Mouse (Mus musculus): ENCODE data around the gene Dnaja3.

Dnaja3 gene

GRCm38 (mm10) chr16:4725780-4726527 is 86.2 kb downstream of the Dnaja3 start, which contains the start of gene Hmox2:
Gene Hmox2 (plus strand): TSS chr16:4726361.
- DNase-seq, result peak; percentile 96 to 97

GRCm38 (mm10) chr16:4726528-4727128 is 86.8 kb downstream of the Dnaja3 start:
- DNase-seq, result no peak

GRCm38 (mm10) chr16:4727526-4727925 is 87.7 kb downstream of the Dnaja3 start:
- DNase-seq, result no peak

GRCm38 (mm10) chr16:4727963-4728362 is 88.2 kb downstream of the Dnaja3 start:
- no peak for DNase-seq

- no peak for DNase-seq
Observed at GRCm38 (mm10) chr16:4730776-4731358, 91.1 kb downstream of the Dnaja3 start.

GRCm38 (mm10) chr16:4736262-4736661 is 96.5 kb downstream of the Dnaja3 start:
- no peak for DNase-seq

GRCm38 (mm10) chr16:4739994-4740393 is 100.2 kb downstream of the Dnaja3 start:
- DNase-seq, result no peak

GRCm38 (mm10) chr16:4742186-4742585 is 102.4 kb downstream of the Dnaja3 start:
- DNase-seq, result no peak

GRCm38 (mm10) chr16:4752155-4752554 is 112.4 kb downstream of the Dnaja3 start:
- no peak for DNase-seq

GRCm38 (mm10) chr16:4754045-4754444 is 114.3 kb downstream of the Dnaja3 start:
- no peak for DNase-seq

GRCm38 (mm10) chr16:4756660-4757335 is 117.0 kb downstream of the Dnaja3 start:
- DNase-seq, result peak in 1 of 2 experiments; percentile 35

Measured in kidney, postnatal 4 days (tissue).